Mouse (Mus musculus) cerebellum, postnatal 36 days (tissue): ENCODE measurements around the gene Sez6l.

Source experiments
- DNase-seq, 2 experiments: peaks; one replicate each; pipeline ENCODE4 v3.0.0; 2021 to 2022; ENCODE audit warnings: mixed read lengths in 2 of 2

The Sez6l gene

GRCm38 (mm10) chr5:112584155-112584769 lies 7.3 kb upstream of the Sez6l start:
- DNase-seq, result peak in 1 of 2 experiments; percentile 39

GRCm38 (mm10) chr5:112583304-112583703 lies 6.3 kb upstream of the Sez6l start:
- no peak for DNase-seq

GRCm38 (mm10) chr5:112577750-112578149 lies 765 bp upstream of the Sez6l start:
- DNase-seq, result peak; percentile 58 to 60

- DNase-seq, result peak; percentile 76 to 79
Measured at GRCm38 (mm10) chr5:112576361-112576992, 508 bp downstream of the Sez6l start.

- peak; percentile 41 to 52 for DNase-seq
Measured at GRCm38 (mm10) chr5:112575151-112575915, 1.7 kb downstream of the Sez6l start.

- DNase-seq, result peak; percentile 91 to 92
Measured at GRCm38 (mm10) chr5:112573916-112574315, 3.1 kb downstream of the Sez6l start.

- no peak for DNase-seq
Measured at GRCm38 (mm10) chr5:112572217-112572616, 4.8 kb downstream of the Sez6l start.

GRCm38 (mm10) chr5:112565489-112565888 lies 11.5 kb downstream of the Sez6l start:
- DNase-seq, result no peak

- no peak for DNase-seq
Measured at GRCm38 (mm10) chr5:112565083-112565482, 11.9 kb downstream of the Sez6l start.

- no peak for DNase-seq
Measured at GRCm38 (mm10) chr5:112560869-112561499, 16.0 kb downstream of the Sez6l start.

GRCm38 (mm10) chr5:112560139-112560538 lies 16.8 kb downstream of the Sez6l start:
- no peak for DNase-seq

GRCm38 (mm10) chr5:112557396-112557795 lies 19.6 kb downstream of the Sez6l start:
- DNase-seq, result no peak

GRCm38 (mm10) chr5:112556640-112557039 lies 20.3 kb downstream of the Sez6l start:
- no peak for DNase-seq

GRCm38 (mm10) chr5:112554508-112554907 lies 22.5 kb downstream of the Sez6l start:
- no peak for DNase-seq

GRCm38 (mm10) chr5:112552786-112553185 lies 24.2 kb downstream of the Sez6l start:
- DNase-seq, result no peak

- peak; percentile 56 to 63 for DNase-seq
Measured at GRCm38 (mm10) chr5:112551975-112552728, 24.8 kb downstream of the Sez6l start.

GRCm38 (mm10) chr5:112548846-112549620 lies 28.0 kb downstream of the Sez6l start:
- DNase-seq, result peak; percentile 74 to 77

- DNase-seq, result peak; percentile 60 to 65
Measured at GRCm38 (mm10) chr5:112546771-112547170, 30.2 kb downstream of the Sez6l start.

GRCm38 (mm10) chr5:112538295-112538694 lies 38.7 kb downstream of the Sez6l start:
- DNase-seq, result no peak

GRCm38 (mm10) chr5:112535868-112536267 lies 41.1 kb downstream of the Sez6l start:
- DNase-seq, result no peak

GRCm38 (mm10) chr5:112534146-112534545 lies 42.8 kb downstream of the Sez6l start:
- DNase-seq, result no peak
